Mouse (Mus musculus): ENCODE measurements around the gene Krt25. TPM values are rescaled to one million over a fixed set of nuclear protein-coding genes. Genes with fewer than 3 reads are reported as not detected.

The Krt25 gene
- total RNA-seq, 1 experiment from 2014 or later = not detected

DNA sequence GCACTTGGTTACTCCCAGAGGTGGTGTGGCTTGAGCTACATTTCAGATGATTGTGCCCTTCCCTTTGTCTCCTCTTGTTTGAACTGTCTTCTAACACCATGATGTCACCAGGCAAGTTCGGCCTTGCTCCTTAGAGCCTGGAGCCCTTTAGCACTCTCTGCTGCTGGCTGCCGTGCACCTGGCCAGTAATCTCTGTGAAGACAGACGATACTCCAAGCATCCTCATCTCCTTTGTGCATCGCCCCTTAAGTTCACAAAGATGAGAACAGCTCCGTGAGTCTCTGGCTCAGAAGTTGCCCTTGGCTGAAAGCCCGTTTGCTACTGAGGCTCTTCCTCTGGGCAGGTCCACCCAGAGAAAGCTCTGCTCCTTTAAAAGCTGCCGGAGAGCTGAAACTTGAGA, 46.0 kb downstream of the Krt25 start:
- no peak for DNase-seq

DNA sequence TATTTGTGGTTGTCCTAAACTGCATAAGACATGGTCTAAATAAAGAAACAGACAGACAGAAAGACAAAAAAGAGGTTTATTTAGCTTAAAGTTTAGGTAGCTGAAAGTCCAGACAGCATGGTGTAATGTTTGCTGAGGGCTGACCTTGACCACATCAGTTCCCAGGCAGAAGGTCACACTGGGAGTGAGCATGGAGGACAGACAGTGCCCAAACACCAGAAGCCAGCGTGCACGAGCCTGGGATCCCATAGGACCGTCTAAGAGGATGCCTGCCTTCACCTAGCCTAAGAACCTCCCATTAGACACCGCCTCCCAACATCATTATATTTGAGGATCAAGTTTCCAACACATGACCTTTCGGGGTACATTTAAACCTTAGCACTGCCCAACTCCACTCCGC, 47.1 kb downstream of the Krt25 start:
- no peak for DNase-seq

DNA sequence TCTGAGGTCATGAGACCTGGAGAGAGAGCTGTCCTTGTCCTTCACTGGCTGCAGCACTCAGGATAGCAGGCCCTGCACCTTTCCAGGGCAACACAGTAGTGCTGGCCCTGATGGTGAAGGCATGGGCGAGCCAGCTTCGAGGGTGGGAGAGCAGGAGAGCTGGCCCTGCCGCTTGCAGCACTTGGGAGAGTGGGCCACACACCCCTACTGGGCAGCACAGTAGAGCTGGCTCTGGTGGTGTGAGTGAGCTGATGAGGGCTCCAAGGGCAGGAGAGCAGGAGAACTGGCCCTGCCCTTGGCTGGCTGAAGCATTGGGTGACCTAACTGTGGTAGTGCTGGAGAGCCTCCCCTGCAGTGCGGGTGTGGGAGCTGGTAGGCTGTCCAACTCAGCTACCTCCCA, 50.0 kb downstream of the Krt25 start:
- peak; percentile 6 for DNase-seq

DNA sequence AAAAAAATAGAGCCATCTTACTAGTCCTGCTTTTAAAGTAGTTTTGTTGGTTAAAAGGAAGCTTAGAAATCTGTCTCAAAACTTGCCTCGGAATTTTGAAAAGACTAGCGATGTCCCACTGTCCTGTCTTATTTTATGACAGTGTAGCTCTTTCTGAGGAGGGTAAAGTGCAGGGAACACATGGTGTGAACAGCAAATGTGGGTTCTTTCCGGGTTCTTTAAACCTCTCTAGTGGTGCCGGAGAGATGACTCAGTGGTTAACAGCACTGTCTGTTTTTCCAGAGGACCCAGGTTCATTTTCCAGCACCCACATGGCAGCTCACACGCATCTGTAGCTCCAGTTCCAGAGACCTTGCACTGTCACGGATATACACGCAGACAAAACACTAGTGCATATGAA, 53.6 kb downstream of the Krt25 start:
- no peak for DNase-seq

DNA sequence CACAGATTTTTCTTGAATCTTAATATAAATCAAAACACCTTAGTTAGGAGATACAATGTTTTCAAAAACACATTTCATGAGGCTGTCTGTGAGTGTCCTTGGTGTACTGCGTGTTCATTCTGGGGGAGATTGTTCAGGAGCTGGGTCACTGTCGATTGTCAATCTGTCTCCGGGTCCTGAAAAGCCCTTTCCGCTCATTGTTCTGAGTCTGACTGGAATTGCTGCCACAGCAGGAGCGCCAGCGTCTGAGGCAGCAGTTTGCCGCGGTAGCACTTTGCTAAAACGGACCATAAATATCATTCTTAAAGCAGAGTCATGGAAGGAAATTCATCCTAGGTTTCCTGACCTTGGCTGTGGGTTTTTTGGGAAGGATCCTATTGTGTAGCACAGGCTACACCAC, 57.0 kb downstream of the Krt25 start:
- peak; percentile 31 for DNase-seq

Other genes with a start within 250 kb of the Krt25 start
- gene Tns4, start 233.6 kb downstream of the Krt25 start, total RNA-seq (2021) = 0.52 and 0.90 TPM in 2 replicates
- gene Ccr7, start 167.9 kb downstream of the Krt25 start, total RNA-seq (2021) = 0.48 and 10.5 TPM in 2 replicates
- gene Smarce1, start 91.9 kb downstream of the Krt25 start, total RNA-seq (2021) = 77.0 and 93.4 TPM in 2 replicates
- gene Krt222, start 78.9 kb downstream of the Krt25 start, total RNA-seq (2021) = 1.3 and 2.9 TPM in 2 replicates
- gene Krt24, start 37.7 kb downstream of the Krt25 start, total RNA-seq (2021) = not detected in 2 replicates
- not detected in 2 replicates for gene Krt26, start 15.0 kb upstream of the Krt25 start, total RNA-seq (2021)
- gene Krt27, start 28.2 kb upstream of the Krt25 start, total RNA-seq (2021) = not detected in 2 replicates
- not detected in 2 replicates for gene Krt28, start 52.0 kb upstream of the Krt25 start, total RNA-seq (2021)
- 4.3 and 5.6 TPM in 2 replicates for gene Krt10, start 66.4 kb upstream of the Krt25 start, total RNA-seq (2021)
- not detected in 2 replicates for gene Krt12, start 99.3 kb upstream of the Krt25 start, total RNA-seq (2021)
- gene Krt20, start 115.2 kb upstream of the Krt25 start, total RNA-seq (2021) = 0.30 and 0.96 TPM in 2 replicates
- gene Krt23, start 170.2 kb upstream of the Krt25 start, total RNA-seq (2021) = 0.30 and 6.4 TPM in 2 replicates
- gene Krt39, start 198.4 kb upstream of the Krt25 start, total RNA-seq (2021) = not detected in 2 replicates
- not detected in 2 replicates for gene Krt40, start 220.2 kb upstream of the Krt25 start, total RNA-seq (2021)
- not detected in 2 replicates for gene Krtap3-3, start 227.9 kb upstream of the Krt25 start, total RNA-seq (2021)
- not detected in 2 replicates for gene Krtap3-2, start 233.9 kb upstream of the Krt25 start, total RNA-seq (2021)
- not detected in 2 replicates for gene Gm11939, start 236.5 kb upstream of the Krt25 start, total RNA-seq (2021)
- not detected in 2 replicates for gene Krtap3-1, start 243.7 kb upstream of the Krt25 start, total RNA-seq (2021)